ENCODE assay signal across 22 mouse cellular contexts in the genomic region with DNA sequence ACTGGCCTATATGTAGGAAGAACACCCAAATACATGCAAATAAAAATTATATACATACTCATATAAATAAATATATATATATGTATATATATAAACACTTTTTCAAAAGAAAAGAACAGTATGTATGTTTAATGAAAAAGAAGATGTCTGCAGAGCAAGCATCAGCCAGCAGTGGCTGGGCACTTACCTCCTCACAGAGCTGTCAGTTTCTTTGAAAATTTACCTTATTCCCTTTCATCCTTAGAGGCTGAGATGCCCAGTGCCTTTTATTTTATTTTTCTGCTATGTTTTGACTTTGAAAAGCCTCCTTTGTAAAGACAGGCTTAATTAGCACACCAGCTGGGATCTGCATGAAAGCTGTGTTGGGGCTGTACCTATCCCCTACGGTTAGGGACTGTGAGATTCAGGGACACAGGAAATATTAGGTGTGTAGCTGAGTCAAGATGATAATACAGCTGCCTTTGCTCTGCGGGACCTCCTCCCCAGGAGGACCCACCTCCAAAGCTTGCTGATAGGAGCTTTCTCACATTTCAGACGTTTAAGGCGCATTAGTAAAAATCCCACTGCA.
DNase-seq lines count a peak whose midpoint lies in the region; ATAC-seq and TF ChIP-seq lines count a peak whose summit lies in the region.
"Had no signal": no experiment of that assay in that cellular context is flagged by ENCODE, and none has a peak within 500 bp of the region (broad histone marks: within the 10 kb centered on the region; RNA-seq: fewer than 3 reads in every experiment).

No protein-coding gene starts in this region.

- ATAC-seq in forebrain, embryonic 12.5 days (ENCODE audit: low FRiP score): peak; percentile 39; the same call in 1 of the 2 replicates
- ATAC-seq in forebrain, postnatal 0 days: no peak
- 0 out of 2 replicates have a peak, but pooled peaks have one; percentile 39 for ATAC-seq in hindbrain, embryonic 13.5 days (ENCODE audit: low FRiP score)
- peak; percentile 57; the same call in 1 of the 2 replicates for ATAC-seq in midbrain, embryonic 14.5 days (ENCODE audit: low FRiP score, low TSS enrichment)
- no peak for ATAC-seq in midbrain, postnatal 0 days (ENCODE audit: low FRiP score)
- no peak for ATAC-seq in megakaryocyte-erythroid progenitor cell, adult 5-6 weeks (replicated peaks; ENCODE audit: low FRiP score, low TSS enrichment, poor library complexity, severe bottlenecking)
- ATAC-seq: CD4-positive, CD25-positive, alpha-beta regulatory T cell, adult 4 months; inflammation-experienced regulatory T-cells, adult 6 months had no signal

- H3K4me2 ChIP-seq in forebrain, embryonic 12.5 days: no peak overlapping the region
- no peak overlapping the region for H3K4me2 ChIP-seq in forebrain, postnatal 0 days (ENCODE audit: low read depth)
- no peak overlapping the region for H3K4me2 ChIP-seq in hindbrain, embryonic 13.5 days
- H3K4me2 ChIP-seq in midbrain, embryonic 14.5 days (ENCODE audit: low read length): no peak overlapping the region
- H3K4me2 ChIP-seq in midbrain, postnatal 0 days (ENCODE audit: low read depth, low read length, poor library complexity, severe bottlenecking): no peak overlapping the region
- H3K4me2 ChIP-seq: embryonic facial prominence, embryonic 12.5 days; heart, embryonic 13.5 days; hindbrain, embryonic 15.5 days had no signal

- no peak for DNase-seq in forebrain, postnatal 0 days
- DNase-seq in hindbrain, embryonic 10.5 days (ENCODE audit: low spot score): no peak
- peak; percentile 33 for DNase-seq in midbrain, embryonic 14.5 days
- DNase-seq in midbrain, postnatal 0 days (ENCODE audit: low spot score): no peak
- DNase-seq: adrenal gland, adult 8-10 months; adrenal gland, postnatal 36 days; B cell, adult 2 months; cerebellum, adult 11-12 months; cerebellum, adult 9-10 months; cerebellum, postnatal 25 days; gastrocnemius, postnatal 36 days; heart, adult 11 months; heart, postnatal 4 days had no signal

- H3K4me3 ChIP-seq in forebrain, embryonic 12.5 days (replicated peaks): no peak overlapping the region
- H3K4me3 ChIP-seq in forebrain, postnatal 0 days (ENCODE audit: low read depth, low read length): no peak overlapping the region
- no peak overlapping the region for H3K4me3 ChIP-seq in hindbrain, embryonic 13.5 days
- no peak overlapping the region for H3K4me3 ChIP-seq in hindbrain, embryonic 10.5 days
- no peak overlapping the region for H3K4me3 ChIP-seq in midbrain, embryonic 14.5 days (replicated peaks; ENCODE audit: low read depth, low read length)
- H3K4me3 ChIP-seq in midbrain, postnatal 0 days (ENCODE audit: low read depth, low read length): no peak overlapping the region
- H3K4me3 ChIP-seq: embryonic facial prominence, embryonic 12.5 days; heart, embryonic 13.5 days; hindbrain, embryonic 15.5 days had no signal

- no peak overlapping the region for H3K27ac ChIP-seq in forebrain, embryonic 12.5 days
- H3K27ac ChIP-seq in forebrain, postnatal 0 days (ENCODE audit: low read depth, low read length): no peak overlapping the region
- 0 out of 2 replicates have a peak overlapping the region, but pooled peaks have one; percentile 30 for H3K27ac ChIP-seq in hindbrain, embryonic 13.5 days
- H3K27ac ChIP-seq in hindbrain, embryonic 10.5 days: no peak overlapping the region
- H3K27ac ChIP-seq in midbrain, embryonic 14.5 days (replicated peaks; ENCODE audit: low read depth, low read length): no peak overlapping the region
- H3K27ac ChIP-seq in midbrain, postnatal 0 days (ENCODE audit: low read depth, low read length): no peak overlapping the region
- H3K27ac ChIP-seq: embryonic facial prominence, embryonic 12.5 days; heart, embryonic 13.5 days; hindbrain, embryonic 15.5 days had no signal

- no peaks in the 10 kb centered on the region for H3K27me3 ChIP-seq in forebrain, embryonic 12.5 days
- H3K27me3 ChIP-seq in forebrain, postnatal 0 days (ENCODE audit: insufficient read depth, low read length): no peaks in the 10 kb centered on the region
- no peaks in the 10 kb centered on the region for H3K27me3 ChIP-seq in hindbrain, embryonic 13.5 days
- H3K27me3 ChIP-seq in hindbrain, embryonic 10.5 days (ENCODE audit: insufficient read depth, poor library complexity, severe bottlenecking): no peaks in the 10 kb centered on the region
- H3K27me3 ChIP-seq in midbrain, embryonic 14.5 days (ENCODE audit: control insufficient read depth, insufficient read depth, low read length): no peaks in the 10 kb centered on the region
- H3K27me3 ChIP-seq in midbrain, postnatal 0 days (ENCODE audit: insufficient read depth, low read length): no peaks in the 10 kb centered on the region
- H3K27me3 ChIP-seq: embryonic facial prominence, embryonic 12.5 days; heart, embryonic 13.5 days; hindbrain, embryonic 15.5 days had no signal

- no peak for TF ChIP-seq CTCF in forebrain, postnatal 0 days (IDR thresholded peaks at IDR 0.05; ENCODE audit: low read depth)
- no peak for TF ChIP-seq CTCF in midbrain, postnatal 0 days (IDR thresholded peaks at IDR 0.05)

- no peaks in the 10 kb centered on the region for H3K4me1 ChIP-seq in forebrain, embryonic 12.5 days
- H3K4me1 ChIP-seq in forebrain, postnatal 0 days (ENCODE audit: insufficient read depth): no peaks in the 10 kb centered on the region
- 0 out of 2 replicates have a peak, but pooled peaks cover 3% of the 10 kb centered on the region for H3K4me1 ChIP-seq in hindbrain, embryonic 13.5 days (replicated peaks)
- no peaks in the 10 kb centered on the region for H3K4me1 ChIP-seq in hindbrain, embryonic 10.5 days (replicated peaks)
- H3K4me1 ChIP-seq in midbrain, embryonic 14.5 days (ENCODE audit: control insufficient read depth, insufficient read depth, low read length): no peaks in the 10 kb centered on the region
- no peaks in the 10 kb centered on the region for H3K4me1 ChIP-seq in midbrain, postnatal 0 days (ENCODE audit: insufficient read depth, low read length)
- H3K4me1 ChIP-seq: embryonic facial prominence, embryonic 12.5 days; heart, embryonic 13.5 days; hindbrain, embryonic 15.5 days had no signal

- WGBS in forebrain, embryonic 12.5 days: 50% methylated on average over 4 of the region's 4 CpGs
- WGBS in forebrain, postnatal 0 days: 36% methylated on average over 4 of the region's 4 CpGs
- WGBS in hindbrain, embryonic 13.5 days: 53% methylated on average over 4 of the region's 4 CpGs
- 72% methylated on average over 4 of the region's 4 CpGs for WGBS in hindbrain, embryonic 10.5 days
- 42% methylated on average over 4 of the region's 4 CpGs for WGBS in midbrain, embryonic 14.5 days
- WGBS in midbrain, postnatal 0 days: 35% methylated on average over 4 of the region's 4 CpGs

- H3K9ac ChIP-seq in forebrain, embryonic 12.5 days: no peak overlapping the region
- H3K9ac ChIP-seq in forebrain, postnatal 0 days: no peak overlapping the region
- no peak overlapping the region for H3K9ac ChIP-seq in hindbrain, embryonic 13.5 days
- H3K9ac ChIP-seq in midbrain, embryonic 14.5 days (replicated peaks; ENCODE audit: low read length): no peak overlapping the region
- H3K9ac ChIP-seq in midbrain, postnatal 0 days (replicated peaks; ENCODE audit: low read length, poor library complexity, severe bottlenecking): no peak overlapping the region
- H3K9ac ChIP-seq: embryonic facial prominence, embryonic 12.5 days; heart, embryonic 13.5 days; hindbrain, embryonic 15.5 days had no signal

- no peaks in the 10 kb centered on the region for H3K9me3 ChIP-seq in forebrain, embryonic 12.5 days
- H3K9me3 ChIP-seq in forebrain, postnatal 0 days (ENCODE audit: low read length): no peaks in the 10 kb centered on the region
- no peaks in the 10 kb centered on the region for H3K9me3 ChIP-seq in hindbrain, embryonic 13.5 days
- H3K9me3 ChIP-seq in hindbrain, embryonic 10.5 days: no peaks in the 10 kb centered on the region
- H3K9me3 ChIP-seq in midbrain, embryonic 14.5 days (ENCODE audit: control insufficient read depth, low read length): no peaks in the 10 kb centered on the region
- no peaks in the 10 kb centered on the region for H3K9me3 ChIP-seq in midbrain, postnatal 0 days (ENCODE audit: low read length)
- H3K9me3 ChIP-seq: embryonic facial prominence, embryonic 12.5 days; G1E; heart, embryonic 13.5 days; hindbrain, embryonic 15.5 days had no signal

- H3K36me3 ChIP-seq in forebrain, embryonic 12.5 days (replicated peaks): no peaks in the 10 kb centered on the region
- H3K36me3 ChIP-seq in forebrain, postnatal 0 days (ENCODE audit: insufficient read depth): no peaks in the 10 kb centered on the region
- no peaks in the 10 kb centered on the region for H3K36me3 ChIP-seq in hindbrain, embryonic 13.5 days
- H3K36me3 ChIP-seq in hindbrain, embryonic 10.5 days: no peaks in the 10 kb centered on the region
- H3K36me3 ChIP-seq in midbrain, embryonic 14.5 days (ENCODE audit: control insufficient read depth, insufficient read depth, low read length): no peaks in the 10 kb centered on the region
- H3K36me3 ChIP-seq in midbrain, postnatal 0 days (ENCODE audit: insufficient read depth, low read length): no peaks in the 10 kb centered on the region
- H3K36me3 ChIP-seq: embryonic facial prominence, embryonic 12.5 days; G1E; heart, embryonic 13.5 days; hindbrain, embryonic 15.5 days had no signal

Comparison
In these comparisons a context has a peak if more than half of its experiments do, and no peak if none do; other contexts are left out.
1. ATAC-seq: peak in forebrain, embryonic 12.5 days (single experiment), hindbrain, embryonic 13.5 days (single experiment) and midbrain, embryonic 14.5 days (single experiment); none in forebrain, postnatal 0 days (single experiment), midbrain, postnatal 0 days (single experiment) and megakaryocyte-erythroid progenitor cell, adult 5-6 weeks (single experiment).